Mouse (Mus musculus) forebrain, postnatal 0 days (tissue): ENCODE data around the gene Hist2h2aa2. TPM values are rescaled to one million over a fixed set of nuclear protein-coding genes. Genes with fewer than 3 reads are reported as not detected.
A peak's percentile ranks its signal among the peaks of the same experiment; 100 is the strongest.
"Not testable (repeated sequence)": the region's sequence is repeated elsewhere in the genome, so short reads cannot be mapped to it uniquely, and the experiment has no call there.

Experiments
- ATAC-seq: fragments of 200-750 bp; cut with Nextera tagmentation; 2 replicates; pipeline ENCODE4 v1.8.0; 2017; ENCODE audit warnings: mild to moderate bottlenecking, moderate library complexity
- DNase-seq: peaks from one replicate; pipeline ENCODE4 v3.0.0-alpha.2; 2015
- H3K27ac ChIP-seq: fragments of 300-500 bp; sonication (generic); 2 replicates; pipeline ENCODE4 v1.5.1; 2014; ENCODE audit warnings: low read depth, mild to moderate bottlenecking, antibody characterized with exemption, low read length, moderate library complexity, mixed read lengths
- H3K27me3 ChIP-seq: fragments of 300-500 bp; sonication (generic); 2 replicates; pipeline ENCODE4 v1.6.1; 2014; ENCODE audit warnings: mild to moderate bottlenecking, low read length, mixed read lengths; ENCODE audit not compliant: insufficient read depth
- H3K36me3 ChIP-seq: fragments of 300-500 bp; sonication (generic); 2 replicates; pipeline ENCODE4 v1.6.1; 2014; ENCODE audit warnings: mild to moderate bottlenecking, moderate library complexity; ENCODE audit not compliant: insufficient read depth
- H3K4me1 ChIP-seq: fragments of 300-500 bp; sonication (generic); 2 replicates; pipeline ENCODE4 v1.6.1; 2014; ENCODE audit warnings: antibody characterized with exemption; ENCODE audit not compliant: insufficient read depth
- H3K4me2 ChIP-seq: fragments of 300-500 bp; sonication (generic); 2 replicates; pipeline ENCODE4 v1.6.1; 2014; ENCODE audit warnings: low read depth, mild to moderate bottlenecking, moderate library complexity
- H3K4me3 ChIP-seq: fragments of 300-500 bp; sonication (generic); 2 replicates; pipeline ENCODE4 v1.5.1; 2014; ENCODE audit warnings: low read depth, low read length, mixed read lengths
- H3K9ac ChIP-seq: fragments of 300-500 bp; sonication (generic); 2 replicates; pipeline ENCODE4 v1.6.1; 2014; ENCODE audit warnings: mild to moderate bottlenecking
- H3K9me3 ChIP-seq: fragments of 300-500 bp; sonication (generic); 2 replicates; pipeline ENCODE4 v1.6.1; 2016; ENCODE audit warnings: low read length
- CTCF ChIP-seq: sonication (generic); IDR thresholded peaks from 2 replicates; pipeline ENCODE4 v1.5.1; 2016; ENCODE audit warnings: antibody characterized with exemption, control low read depth, low read depth
- WGBS: fragments of 180-500 bp; shearing (Covaris S2); extraction: QIAGEN DNeasy Blood & Tissue Kit; methylation state at CpG from one replicate; pipeline ENCODE4 v1.1.7; 2014; 5-methylcytosine and 5-hydroxymethylcytosine counted together
- polyA plus RNA-seq: library from polyadenylated mRNA; unstranded; fragments of >200 nt; fragmentation: Nextera tagmentation; extraction: Ambion mirVana; gene quantifications from 2 replicates; pipeline ENCODE4 v1.2.1, GENCODE M21; 2015
- total RNA-seq: library from RNA; depleted of rRNA; stranded (reverse); fragments of >200 nt; gene quantifications from 2 replicates; pipeline ENCODE4 v1.2.3, GENCODE M21; 2014

Gene Hist2h2aa2
- total and polyA plus RNA-seq, 2 experiments from 2014 or later, result 32.7 to 858 TPM

GRCm38 (mm10) chr3:96240799-96241197, 722 bp upstream of the Hist2h2aa2 start:
- no peak for TF ChIP-seq CTCF
- Histone ChIP-seq H3K4me3 (peak overlapping the region; percentile 20), H3K4me1 (0 out of 2 replicates have a peak, but pooled peaks cover 8% of the 10 kb centered on the region), H3K9ac (peak overlapping the region; percentile 19), H3K36me3 (no peaks in the 10 kb centered on the region), H3K27ac (peak overlapping the region; percentile 47), H3K4me2 (peak overlapping the region; percentile 39), H3K27me3 (no peaks in the 10 kb centered on the region), H3K9me3 (no peaks in the 10 kb centered on the region)
- ATAC-seq, result no peak
- DNase-seq, result no peak
- WGBS, result 61% methylated on average over 9 of the region's 9 CpGs

GRCm38 (mm10) chr3:96238954-96239793, 902 bp downstream of the Hist2h2aa2 start, which contains the start of gene Hist2h3c2:
Gene Hist2h3c2 (minus strand): TSS chr3:96239127.
- H3K36me3 ChIP-seq, H3K9me3 ChIP-seq, DNase-seq, H3K27me3 ChIP-seq, H3K27ac ChIP-seq, H3K4me1 ChIP-seq: not testable (repeated sequence)
- ATAC-seq, result peak; percentile 81
- WGBS, result 4% methylated on average over 17 of the region's 68 CpGs
- peak within 1 kb of the TSS; percentile 39 for H3K4me2 ChIP-seq
- H3K4me3 ChIP-seq, result peak within 1 kb of the TSS; percentile 30
- H3K9ac ChIP-seq, result peak within 1 kb of the TSS; percentile 33; the same call in 1 of the 2 replicates

GRCm38 (mm10) chr3:96237904-96238511, 2.1 kb downstream of the Hist2h2aa2 start:
- peak overlapping the region; percentile 22 for H3K4me3 ChIP-seq
- 2% methylated on average over 12 of the region's 12 CpGs for WGBS
- no peak for TF ChIP-seq CTCF
- no peaks in the 10 kb centered on the region for H3K36me3 ChIP-seq
- H3K9me3 ChIP-seq, result no peaks in the 10 kb centered on the region
- no peak overlapping the region for H3K27ac ChIP-seq
- no peaks in the 10 kb centered on the region for H3K27me3 ChIP-seq
- ATAC-seq, result no peak
- H3K9ac ChIP-seq, result peak overlapping the region; percentile 33; the same call in 1 of the 2 replicates
- H3K4me1 ChIP-seq, result 0 out of 2 replicates have a peak, but pooled peaks cover 3% of the 10 kb centered on the region
- H3K4me2 ChIP-seq, result peak overlapping the region; percentile 37
- DNase-seq, result no peak

- TF ChIP-seq CTCF, result no peak
- no peak for ATAC-seq
- WGBS, result 22% methylated on average over 7 of the region's 7 CpGs
These were observed 2.7 kb downstream of the Hist2h2aa2 start for GRCm38 (mm10) chr3:96237335-96237903.

GRCm38 (mm10) chr3:96236834-96237334, 3.2 kb downstream of the Hist2h2aa2 start:
- no peak for DNase-seq
- Histone ChIP-seq H3K27ac (no peak overlapping the region), H3K9ac (no peak overlapping the region), H3K4me3 (no peak overlapping the region), H3K4me2 (0 out of 2 replicates have a peak overlapping the region, but pooled peaks have one; percentile 37), H3K4me1 (0 out of 2 replicates have a peak, but pooled peaks cover 3% of the 10 kb centered on the region), H3K36me3 (no peaks in the 10 kb centered on the region), H3K9me3 (no peaks in the 10 kb centered on the region), H3K27me3 (no peaks in the 10 kb centered on the region)
- 80% methylated on average over 4 of the region's 4 CpGs for WGBS
- no peak for TF ChIP-seq CTCF
- no peak for ATAC-seq

More at GRCm38 (mm10) chr3:96237335-96237903, 2.7 kb downstream of the Hist2h2aa2 start:
- Histone ChIP-seq H3K9me3 (no peaks in the 10 kb centered on the region), H3K36me3 (no peaks in the 10 kb centered on the region), H3K27me3 (no peaks in the 10 kb centered on the region), H3K4me1 (0 out of 2 replicates have a peak, but pooled peaks cover 3% of the 10 kb centered on the region), H3K27ac (no peak overlapping the region), H3K4me2 (peak overlapping the region; percentile 37), H3K9ac (no peak overlapping the region), H3K4me3 (no peak overlapping the region)
- DNase-seq, result no peak

GRCm38 (mm10) chr3:96235836-96236235, 4.2 kb downstream of the Hist2h2aa2 start:
- H3K9me3 ChIP-seq, result no peaks in the 10 kb centered on the region
- H3K27ac ChIP-seq, result no peak overlapping the region
- WGBS, result 65% methylated on average over 3 of the region's 3 CpGs
- no peak overlapping the region for H3K4me3 ChIP-seq
- H3K27me3 ChIP-seq, result no peaks in the 10 kb centered on the region
- H3K4me1 ChIP-seq, result 0 out of 2 replicates have a peak, but pooled peaks cover 3% of the 10 kb centered on the region
- H3K4me2 ChIP-seq, result no peak overlapping the region
- H3K36me3 ChIP-seq, result no peaks in the 10 kb centered on the region
- H3K9ac ChIP-seq, result no peak overlapping the region
- no peak for DNase-seq
- no peak for TF ChIP-seq CTCF
- ATAC-seq, result no peak
